Mouse (Mus musculus): ENCODE data around the gene Gadd45b. TPM values are rescaled to one million over a fixed set of nuclear protein-coding genes. Genes with fewer than 3 reads are reported as not detected.

Gene Gadd45b
- polyA plus RNA-seq, 1 experiment from 2014 or later = 21.2 TPM

- peaks cover 74% of the 10 kb centered on the region for H3K36me3 ChIP-seq (ENCODE audit: control insufficient read depth, insufficient read depth, low read length)
- H3K4me3 ChIP-seq (ENCODE audit: low read depth, low read length) = no peak overlapping the region
- H3K4me2 ChIP-seq (ENCODE audit: low read length) = no peak overlapping the region
- ATAC-seq (replicated peaks; ENCODE audit: low FRiP score, low TSS enrichment, low read depth) = no peak
- no peak overlapping the region for H3K9ac ChIP-seq (ENCODE audit: low read length)
- no peak for DNase-seq (ENCODE audit: low spot score)
- no peaks in the 10 kb centered on the region for H3K27me3 ChIP-seq (replicated peaks; ENCODE audit: control insufficient read depth, insufficient read depth, low read length)
- H3K27ac ChIP-seq (ENCODE audit: low read depth) = no peak overlapping the region
- H3K4me1 ChIP-seq (replicated peaks; ENCODE audit: control insufficient read depth, insufficient read depth, low read length) = peaks cover 7% of the 10 kb centered on the region
- no peaks in the 10 kb centered on the region for H3K9me3 ChIP-seq (ENCODE audit: control insufficient read depth, low read length)
- 89% methylated on average over 28 of the region's 28 CpGs for WGBS
These were observed 25.7 kb upstream of the Gadd45b start for GRCm38 (mm10) chr10:80904004-80904693.

DNA sequence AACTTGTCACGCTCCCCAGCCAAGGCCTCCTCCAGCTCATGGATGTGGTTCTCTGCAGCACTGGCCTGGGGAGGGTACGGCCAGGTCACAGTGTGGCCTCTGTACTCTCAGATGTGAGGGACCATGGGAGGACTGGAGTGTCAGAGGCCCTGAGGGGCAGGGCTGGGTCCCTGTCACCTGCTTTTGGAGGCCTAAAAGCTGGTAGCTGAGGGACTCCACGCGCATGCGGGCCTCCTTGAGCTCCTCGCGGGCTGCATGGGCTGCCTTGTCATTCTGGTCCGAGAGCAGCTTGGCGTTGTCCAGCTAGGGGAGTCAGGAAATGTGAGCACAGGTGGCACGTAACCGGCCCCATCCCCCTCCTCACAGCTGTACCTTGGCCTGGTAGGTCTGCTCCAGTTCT, 25.2 kb upstream of the Gadd45b start:
- 92% methylated on average over 11 of the region's 11 CpGs for WGBS
- no peaks in the 10 kb centered on the region for H3K9me3 ChIP-seq (ENCODE audit: control insufficient read depth, low read length)
- no peak overlapping the region for H3K4me2 ChIP-seq (ENCODE audit: low read length)
- ATAC-seq (replicated peaks; ENCODE audit: low FRiP score, low TSS enrichment, low read depth) (no peak), DNase-seq (ENCODE audit: low spot score) (no peak)
- H3K4me1 ChIP-seq (replicated peaks; ENCODE audit: control insufficient read depth, insufficient read depth, low read length) = peaks cover 2% of the 10 kb centered on the region
- no peak overlapping the region for H3K4me3 ChIP-seq (ENCODE audit: low read depth, low read length)
- H3K27me3 ChIP-seq (replicated peaks; ENCODE audit: control insufficient read depth, insufficient read depth, low read length) = no peaks in the 10 kb centered on the region
- H3K36me3 ChIP-seq (ENCODE audit: control insufficient read depth, insufficient read depth, low read length) = peaks cover 75% of the 10 kb centered on the region
- H3K27ac ChIP-seq (ENCODE audit: low read depth) = no peak overlapping the region
- no peak overlapping the region for H3K9ac ChIP-seq (ENCODE audit: low read length)

DNA sequence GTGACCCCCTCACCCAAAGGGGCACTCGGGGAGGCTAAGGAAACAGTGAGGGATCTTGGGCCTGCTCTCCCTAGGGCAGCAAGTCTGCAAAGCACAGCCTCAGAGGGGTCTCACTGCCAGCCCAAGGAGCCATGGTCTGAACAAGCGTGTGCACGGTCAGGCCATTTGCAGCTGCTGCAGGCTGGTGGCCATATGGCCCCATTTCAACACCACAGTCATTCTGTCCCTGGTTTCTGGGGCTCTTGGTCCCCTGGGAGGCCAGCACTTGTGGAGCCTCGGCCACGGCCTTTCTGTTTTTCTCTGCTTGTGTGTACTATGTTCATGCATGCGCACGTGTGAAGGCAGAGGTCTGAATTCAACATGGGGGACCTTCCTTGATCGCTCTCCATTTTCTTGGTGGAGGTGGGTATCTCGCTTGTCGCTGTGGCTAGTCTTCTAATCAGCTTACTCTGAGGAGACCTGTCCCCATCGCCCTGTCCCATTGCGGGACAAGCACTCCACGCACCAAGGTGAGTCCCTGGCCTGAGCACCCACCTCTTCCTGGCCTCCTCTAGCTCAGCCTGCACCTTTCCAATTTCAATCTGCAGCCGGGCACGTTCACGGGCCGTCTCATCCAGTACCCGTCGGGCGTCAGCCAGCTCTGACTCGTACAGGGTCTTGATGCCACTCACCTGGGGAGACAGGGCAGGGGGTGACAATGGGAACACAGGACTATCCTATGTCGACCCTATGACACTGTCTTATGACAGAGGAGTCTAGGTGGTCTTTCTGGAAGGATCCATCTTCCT, 20.3 kb upstream of the Gadd45b start:
- WGBS = 94% methylated on average over 22 of the region's 22 CpGs
- Histone ChIP-seq H3K9ac (ENCODE audit: low read length) (no peak overlapping the region), H3K27ac (ENCODE audit: low read depth) (no peak overlapping the region), H3K36me3 (ENCODE audit: control insufficient read depth, insufficient read depth, low read length) (peaks cover 78% of the 10 kb centered on the region), H3K9me3 (ENCODE audit: control insufficient read depth, low read length) (no peaks in the 10 kb centered on the region), H3K4me3 (ENCODE audit: low read depth, low read length) (no peak overlapping the region), H3K4me2 (ENCODE audit: low read length) (no peak overlapping the region), H3K27me3 (replicated peaks; ENCODE audit: control insufficient read depth, insufficient read depth, low read length) (no peaks in the 10 kb centered on the region), H3K4me1 (replicated peaks; ENCODE audit: control insufficient read depth, insufficient read depth, low read length) (no peaks in the 10 kb centered on the region)
- ATAC-seq (replicated peaks; ENCODE audit: low FRiP score, low TSS enrichment, low read depth) (no peak), DNase-seq (ENCODE audit: low spot score) (no peak)

GRCm38 (mm10) chr10:80911354-80911753, 18.5 kb upstream of the Gadd45b start:
- no peak for DNase-seq (ENCODE audit: low spot score)
- WGBS = 93% methylated on average over 4 of the region's 4 CpGs
- peaks cover 67% of the 10 kb centered on the region for H3K36me3 ChIP-seq (ENCODE audit: control insufficient read depth, insufficient read depth, low read length)

DNA sequence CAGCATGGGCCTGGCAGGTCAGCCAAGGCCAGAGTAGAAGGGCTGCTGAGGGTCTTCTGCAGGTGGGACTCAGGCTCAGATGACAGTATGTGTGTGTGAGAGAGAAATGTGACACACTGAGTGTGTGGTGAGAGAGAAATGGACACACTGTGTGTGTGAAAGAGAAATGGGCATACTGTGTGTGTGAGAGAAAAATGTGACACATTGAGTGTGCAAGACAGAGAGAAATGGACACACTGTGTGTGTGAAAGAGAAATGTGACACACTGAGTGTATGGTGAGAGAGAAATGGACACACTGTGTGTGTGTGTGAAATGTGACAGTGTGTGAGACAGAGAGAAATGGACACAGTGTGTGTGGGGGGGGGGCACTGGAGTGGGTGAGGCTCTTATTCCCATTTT, 18.0 kb upstream of the Gadd45b start:
- H3K4me3 ChIP-seq (ENCODE audit: low read depth, low read length) = no peak overlapping the region
- no peak overlapping the region for H3K4me2 ChIP-seq (ENCODE audit: low read length)
- H3K36me3 ChIP-seq (ENCODE audit: control insufficient read depth, insufficient read depth, low read length) = peaks cover 65% of the 10 kb centered on the region
- ATAC-seq (replicated peaks; ENCODE audit: low FRiP score, low TSS enrichment, low read depth) = no peak
- DNase-seq (ENCODE audit: low spot score) = no peak
- H3K27me3 ChIP-seq (replicated peaks; ENCODE audit: control insufficient read depth, insufficient read depth, low read length) = no peaks in the 10 kb centered on the region
- no peaks in the 10 kb centered on the region for H3K4me1 ChIP-seq (replicated peaks; ENCODE audit: control insufficient read depth, insufficient read depth, low read length)
- no peak overlapping the region for H3K27ac ChIP-seq (ENCODE audit: low read depth)
- H3K9me3 ChIP-seq (ENCODE audit: control insufficient read depth, low read length) = no peaks in the 10 kb centered on the region
- no peak overlapping the region for H3K9ac ChIP-seq (ENCODE audit: low read length)

More at GRCm38 (mm10) chr10:80911354-80911753, 18.5 kb upstream of the Gadd45b start:
- Histone ChIP-seq H3K27me3 (replicated peaks; ENCODE audit: control insufficient read depth, insufficient read depth, low read length) (no peaks in the 10 kb centered on the region), H3K4me2 (ENCODE audit: low read length) (no peak overlapping the region), H3K9me3 (ENCODE audit: control insufficient read depth, low read length) (no peaks in the 10 kb centered on the region), H3K4me3 (ENCODE audit: low read depth, low read length) (no peak overlapping the region), H3K4me1 (replicated peaks; ENCODE audit: control insufficient read depth, insufficient read depth, low read length) (no peaks in the 10 kb centered on the region), H3K9ac (ENCODE audit: low read length) (no peak overlapping the region), H3K27ac (ENCODE audit: low read depth) (no peak overlapping the region)
- no peak for ATAC-seq (replicated peaks; ENCODE audit: low FRiP score, low TSS enrichment, low read depth)

GRCm38 (mm10) chr10:80913364-80914011, 16.4 kb upstream of the Gadd45b start:
- H3K27ac ChIP-seq (ENCODE audit: low read depth) = no peak overlapping the region
- H3K36me3 ChIP-seq (ENCODE audit: control insufficient read depth, insufficient read depth, low read length) = peaks cover 49% of the 10 kb centered on the region
- DNase-seq (ENCODE audit: low spot score) (no peak), ATAC-seq (replicated peaks; ENCODE audit: low FRiP score, low TSS enrichment, low read depth) (no peak)
- H3K27me3 ChIP-seq (replicated peaks; ENCODE audit: control insufficient read depth, insufficient read depth, low read length) = no peaks in the 10 kb centered on the region
- no peaks in the 10 kb centered on the region for H3K9me3 ChIP-seq (ENCODE audit: control insufficient read depth, low read length)
- no peak overlapping the region for H3K4me3 ChIP-seq (ENCODE audit: low read depth, low read length)
- H3K4me1 ChIP-seq (replicated peaks; ENCODE audit: control insufficient read depth, insufficient read depth, low read length) = peaks cover 7% of the 10 kb centered on the region; the same call in 1 of the 2 replicates
- WGBS = 94% methylated on average over 7 of the region's 8 CpGs
- H3K9ac ChIP-seq (ENCODE audit: low read length) = no peak overlapping the region
- H3K4me2 ChIP-seq (ENCODE audit: low read length) = no peak overlapping the region

GRCm38 (mm10) chr10:80914253-80914656, 15.6 kb upstream of the Gadd45b start:
- Histone ChIP-seq H3K9me3 (ENCODE audit: control insufficient read depth, low read length) (no peaks in the 10 kb centered on the region), H3K4me3 (ENCODE audit: low read depth, low read length) (no peak overlapping the region), H3K9ac (ENCODE audit: low read length) (no peak overlapping the region), H3K4me2 (ENCODE audit: low read length) (no peak overlapping the region), H3K27ac (ENCODE audit: low read depth) (no peak overlapping the region), H3K4me1 (replicated peaks; ENCODE audit: control insufficient read depth, insufficient read depth, low read length) (peaks cover 7% of the 10 kb centered on the region; the same call in 1 of the 2 replicates), H3K27me3 (replicated peaks; ENCODE audit: control insufficient read depth, insufficient read depth, low read length) (no peaks in the 10 kb centered on the region), H3K36me3 (ENCODE audit: control insufficient read depth, insufficient read depth, low read length) (peaks cover 42% of the 10 kb centered on the region)
- WGBS = 89% methylated on average over 5 of the region's 5 CpGs
- ATAC-seq (replicated peaks; ENCODE audit: low FRiP score, low TSS enrichment, low read depth) (no peak), DNase-seq (ENCODE audit: low spot score) (no peak)

DNA sequence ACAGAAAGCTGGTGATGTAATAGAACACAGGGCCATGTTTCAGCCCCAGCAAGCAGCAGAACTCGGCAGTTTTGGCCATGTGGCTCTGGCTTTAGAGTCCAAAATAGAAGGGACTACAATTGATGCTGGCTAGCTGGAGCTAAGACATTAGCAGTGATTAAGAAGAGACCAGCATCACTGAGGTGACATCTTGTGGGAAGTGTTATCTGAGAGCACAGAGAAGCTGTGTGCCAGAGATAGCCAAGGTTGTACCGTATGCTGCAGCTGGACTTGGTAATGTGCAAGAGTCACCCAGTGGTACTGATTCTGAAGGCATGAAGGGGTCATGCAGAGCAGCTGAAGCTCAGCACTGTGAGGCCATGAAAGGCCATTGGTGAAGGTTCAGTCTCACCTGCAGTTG, 14.6 kb upstream of the Gadd45b start:
- 78% methylated on average over 2 of the region's 2 CpGs for WGBS
- Histone ChIP-seq H3K36me3 (ENCODE audit: control insufficient read depth, insufficient read depth, low read length) (peaks cover 32% of the 10 kb centered on the region), H3K9me3 (ENCODE audit: control insufficient read depth, low read length) (no peaks in the 10 kb centered on the region)

More for the DNA sequence above, 14.6 kb upstream of the Gadd45b start:
- Histone ChIP-seq H3K27ac (ENCODE audit: low read depth) (no peak overlapping the region), H3K4me1 (replicated peaks; ENCODE audit: control insufficient read depth, insufficient read depth, low read length) (peaks cover 7% of the 10 kb centered on the region; the same call in 1 of the 2 replicates), H3K9ac (ENCODE audit: low read length) (no peak overlapping the region), H3K4me2 (ENCODE audit: low read length) (no peak overlapping the region), H3K27me3 (replicated peaks; ENCODE audit: control insufficient read depth, insufficient read depth, low read length) (no peaks in the 10 kb centered on the region), H3K4me3 (ENCODE audit: low read depth, low read length) (no peak overlapping the region)
- DNase-seq (ENCODE audit: low spot score) (no peak), ATAC-seq (replicated peaks; ENCODE audit: low FRiP score, low TSS enrichment, low read depth) (no peak)
